Mouse (Mus musculus) kidney, adult 2 months (tissue): ENCODE results near the gene Alk. TPM values are rescaled to one million over a fixed set of nuclear protein-coding genes. Genes with fewer than 3 reads are reported as not detected.
A peak's percentile ranks its signal among the peaks of the same experiment; 100 is the strongest.

ENCODE experiments used
- DNase-seq: peaks from one replicate; pipeline ENCODE4 v3.0.0; 2021
- H3K27ac ChIP-seq: fragments of 200-500 bp; 2 replicates; pipeline ENCODE4 v1.5.1; 2012; ENCODE audit warnings: low read depth, low read length, control low read depth, inconsistent platforms; ENCODE audit not compliant: insufficient read depth
- H3K27me3 ChIP-seq: fragments of 200-500 bp; replicated peaks from 2 replicates; pipeline ENCODE4 v1.6.1; 2012; ENCODE audit warnings: mild to moderate bottlenecking, moderate library complexity, low read length, inconsistent platforms; ENCODE audit not compliant: control insufficient read depth, insufficient read depth
- H3K36me3 ChIP-seq: fragments of 200-500 bp; 2 replicates; pipeline ENCODE4 v1.6.1; 2012; ENCODE audit warnings: mild to moderate bottlenecking, moderate library complexity, low read length, inconsistent platforms; ENCODE audit not compliant: control insufficient read depth, insufficient read depth
- H3K4me1 ChIP-seq: fragments of 200-500 bp; 2 replicates; pipeline ENCODE4 v1.6.1; 2011; ENCODE audit warnings: low read length; ENCODE audit not compliant: control insufficient read depth, insufficient read depth
- H3K4me3 ChIP-seq: fragments of 200-500 bp; 2 replicates; pipeline ENCODE4 v1.5.1; 2011; ENCODE audit warnings: mild to moderate bottlenecking, low read depth, low read length, control low read depth; ENCODE audit not compliant: insufficient read depth
- CTCF ChIP-seq: fragments of 200-500 bp; conservative IDR thresholded peaks from 2 replicates; pipeline ENCODE4 v1.5.1; 2011; ENCODE audit warnings: low read depth, mild to moderate bottlenecking, control low read depth, low read length, moderate library complexity, mixed read lengths; ENCODE audit not compliant: insufficient read depth, insufficient read length
- POLR2A ChIP-seq: fragments of 200-500 bp; IDR thresholded peaks from one replicate; pipeline ENCODE4 v1.6.1; 2011; ENCODE audit warnings: low read depth, low read length, control low read depth
- WGBS: fragments of 180-500 bp; shearing (Covaris S2); methylation state at CpG from one replicate; pipeline ENCODE4 v1.1.7; 2018; 5-methylcytosine and 5-hydroxymethylcytosine counted together
- polyA plus RNA-seq: library from polyadenylated mRNA; depleted of rRNA; stranded (reverse); fragments of >200 nt; gene quantifications from 2 replicates; pipeline ENCODE4 v1.2.3, GENCODE M21; 2012

Gene Alk
- polyA plus RNA-seq, 1 experiment, result 0.03 TPM

DNA sequence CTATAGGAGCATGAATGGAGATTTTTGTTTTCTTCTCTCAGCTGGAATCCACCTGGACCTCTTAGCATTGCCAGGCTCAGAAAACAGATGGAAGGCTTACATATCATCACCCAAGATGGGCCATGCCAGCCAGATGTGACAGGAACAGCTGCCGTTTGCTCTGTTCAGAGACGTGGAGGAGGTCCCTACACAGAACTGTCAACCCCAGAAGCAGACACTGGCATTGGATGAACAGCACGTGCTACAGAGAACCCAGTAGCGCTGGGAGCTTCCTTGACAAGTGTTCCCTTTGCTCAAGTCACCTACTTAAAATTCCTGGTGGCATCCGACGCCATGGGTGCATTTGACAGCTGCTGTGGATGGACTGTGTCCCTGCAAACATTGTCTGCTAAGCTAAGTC lies 72.2 kb downstream of the Alk start:
- no peaks in the 10 kb centered on the region for H3K36me3 ChIP-seq
- H3K4me1 ChIP-seq, result no peaks in the 10 kb centered on the region
- H3K4me3 ChIP-seq, result no peak overlapping the region
- TF ChIP-seq POLR2A (no peak), CTCF (no peak)
- no peak for DNase-seq
- no peak overlapping the region for H3K27ac ChIP-seq
- WGBS, result 73% methylated on average over 6 of the region's 6 CpGs
- H3K27me3 ChIP-seq, result no peaks in the 10 kb centered on the region

DNA sequence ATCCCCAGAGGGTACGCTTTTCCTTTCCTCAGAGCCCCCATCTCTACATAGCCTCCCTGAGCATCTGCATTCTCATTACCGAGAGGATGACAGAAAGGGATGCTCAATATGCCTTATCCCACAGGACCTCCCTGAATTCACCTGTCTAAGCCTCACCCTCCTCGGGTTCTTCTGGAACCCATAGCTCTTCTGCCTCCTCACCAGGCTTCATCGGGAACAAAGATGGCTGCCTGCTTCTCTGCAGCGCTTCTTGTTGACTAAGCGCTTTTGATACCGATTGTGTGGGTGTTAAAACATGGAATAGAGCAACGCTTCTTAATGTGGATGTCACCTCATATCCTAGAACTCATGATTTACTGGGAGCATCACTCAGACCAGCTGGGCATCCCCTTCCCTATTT lies 75.9 kb downstream of the Alk start:
- H3K4me1 ChIP-seq, result no peaks in the 10 kb centered on the region
- DNase-seq, result no peak
- TF ChIP-seq CTCF (no peak), POLR2A (no peak)
- H3K27ac ChIP-seq, result no peak overlapping the region
- no peak overlapping the region for H3K4me3 ChIP-seq
- H3K27me3 ChIP-seq, result no peaks in the 10 kb centered on the region
- WGBS, result 90% methylated on average over 8 of the region's 8 CpGs
- no peaks in the 10 kb centered on the region for H3K36me3 ChIP-seq

DNA sequence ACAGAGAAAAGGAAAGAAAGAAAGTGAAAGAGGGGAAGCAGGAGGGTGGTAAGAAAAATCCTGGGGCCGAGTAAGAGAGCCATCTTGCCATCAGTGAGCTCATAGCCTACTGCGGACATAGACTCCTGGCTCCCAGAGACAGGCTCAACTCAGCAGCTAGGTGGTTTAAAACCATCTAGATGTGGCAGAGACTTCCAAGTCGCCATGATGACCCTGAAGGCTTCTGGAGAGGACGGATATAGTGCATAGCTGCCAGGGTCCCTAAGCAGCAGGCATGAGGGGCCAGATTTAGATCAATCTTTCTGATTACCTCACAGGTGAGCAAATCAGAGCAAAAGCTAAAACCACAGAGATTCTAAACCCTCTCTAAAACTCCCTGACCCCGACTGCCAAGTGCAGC lies 76.9 kb downstream of the Alk start:
- Histone ChIP-seq H3K4me3 (no peak overlapping the region), H3K4me1 (no peaks in the 10 kb centered on the region), H3K27ac (no peak overlapping the region), H3K27me3 (no peaks in the 10 kb centered on the region), H3K36me3 (no peaks in the 10 kb centered on the region)
- WGBS, result 68% methylated on average over 5 of the region's 5 CpGs
- DNase-seq, result no peak
- TF ChIP-seq CTCF (no peak), POLR2A (no peak)

DNA sequence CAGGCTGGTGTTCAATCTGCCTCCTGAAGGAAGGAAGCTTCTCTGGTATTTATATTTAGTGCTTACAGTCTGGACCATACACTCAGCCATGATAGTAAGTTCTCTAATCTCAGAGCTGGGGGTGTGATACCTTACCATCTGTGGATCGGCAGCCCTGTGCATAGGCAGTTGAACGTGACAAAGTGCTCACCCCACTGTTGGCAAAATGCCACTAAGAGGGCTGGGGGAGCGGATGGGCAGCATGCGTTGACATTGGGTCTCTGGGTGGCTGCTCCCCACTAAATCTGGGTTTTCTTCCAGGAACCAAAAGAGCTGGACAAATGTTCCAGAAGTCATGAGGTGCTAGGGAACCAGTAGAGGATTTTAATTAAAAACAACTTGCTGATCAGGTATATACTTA lies 78.1 kb downstream of the Alk start:
- Histone ChIP-seq H3K27me3 (no peaks in the 10 kb centered on the region), H3K4me3 (no peak overlapping the region), H3K4me1 (no peaks in the 10 kb centered on the region), H3K27ac (no peak overlapping the region), H3K36me3 (no peaks in the 10 kb centered on the region)
- no peak for DNase-seq
- WGBS, result 61% methylated on average over 4 of the region's 4 CpGs
- no peak for TF ChIP-seq POLR2A
- no peak for TF ChIP-seq CTCF

DNA sequence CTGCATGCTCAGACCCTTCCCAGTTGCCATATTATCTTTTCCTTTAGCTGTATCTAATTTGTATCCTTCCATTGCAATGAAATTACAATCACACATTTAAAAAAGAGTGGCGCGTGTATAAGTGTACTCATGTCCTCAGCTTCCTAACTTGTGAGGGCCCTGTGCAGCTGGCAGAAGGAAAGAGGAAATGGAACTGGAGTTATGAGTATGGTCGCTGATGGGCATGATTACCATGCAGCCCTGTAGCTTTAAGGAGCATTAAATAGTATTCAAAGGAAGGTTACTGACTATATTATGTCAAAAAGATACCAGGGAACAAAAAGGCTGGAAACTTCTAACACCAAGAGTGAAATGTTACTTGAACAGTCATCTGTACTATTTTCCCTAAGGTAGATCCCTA lies 79.6 kb downstream of the Alk start:
- H3K36me3 ChIP-seq, result no peaks in the 10 kb centered on the region
- H3K27ac ChIP-seq, result no peak overlapping the region
- no peak for DNase-seq
- no peak overlapping the region for H3K4me3 ChIP-seq
- TF ChIP-seq POLR2A, result no peak
- TF ChIP-seq CTCF, result no peak
- no peaks in the 10 kb centered on the region for H3K27me3 ChIP-seq
- H3K4me1 ChIP-seq, result no peaks in the 10 kb centered on the region
- whole genome bisulfite sequencing, result 89% methylated on average over 3 of the region's 3 CpGs

DNA sequence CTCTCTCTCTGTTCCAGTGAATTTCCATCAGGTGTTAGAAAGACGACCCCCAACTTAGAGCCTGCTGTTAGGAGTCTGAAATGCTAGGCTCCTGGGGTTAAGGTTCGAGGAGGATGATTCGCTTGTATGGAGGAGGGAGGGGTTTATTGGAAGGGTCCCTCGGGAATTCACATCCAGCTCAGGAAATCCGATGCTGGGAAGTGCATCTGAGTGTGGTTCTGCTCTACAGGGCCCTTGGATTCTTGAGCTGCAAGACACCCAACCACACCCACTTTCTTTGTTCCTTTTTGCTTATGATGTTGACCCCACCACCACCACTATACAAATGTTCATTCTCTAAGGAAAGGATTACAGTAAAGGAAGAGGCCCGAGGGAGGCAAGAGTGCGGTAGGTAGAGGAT lies 81.4 kb downstream of the Alk start:
- WGBS, result 37% methylated on average over 7 of the region's 7 CpGs
- no peaks in the 10 kb centered on the region for H3K4me1 ChIP-seq
- H3K4me3 ChIP-seq, result no peak overlapping the region
- H3K27ac ChIP-seq, result no peak overlapping the region
- H3K27me3 ChIP-seq, result no peaks in the 10 kb centered on the region
- TF ChIP-seq POLR2A (no peak), CTCF (no peak)
- no peaks in the 10 kb centered on the region for H3K36me3 ChIP-seq
- no peak for DNase-seq

DNA sequence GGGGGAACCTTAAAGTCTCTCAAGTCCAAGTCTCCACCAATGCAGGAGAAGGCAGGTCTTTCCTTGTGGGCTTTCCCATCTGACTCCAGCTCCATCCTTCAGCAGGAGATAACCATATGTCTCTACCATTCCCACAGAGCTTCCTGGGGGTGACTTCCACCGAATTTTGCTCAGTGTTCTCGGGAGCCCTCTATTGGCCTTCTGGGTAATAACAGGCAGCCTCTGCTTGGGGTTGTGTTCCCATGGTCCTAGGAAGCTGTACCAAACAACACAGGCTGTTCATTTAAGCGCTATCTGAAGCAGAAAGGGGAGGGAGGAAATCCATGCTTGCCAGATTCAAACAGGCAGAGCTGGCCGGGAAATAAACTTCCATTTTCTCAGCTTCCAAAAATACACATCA lies 82.0 kb downstream of the Alk start:
- peak; percentile 43 for DNase-seq
- 10% methylated on average over 4 of the region's 4 CpGs for WGBS
- Histone ChIP-seq H3K4me3 (no peak overlapping the region), H3K27me3 (no peaks in the 10 kb centered on the region), H3K27ac (no peak overlapping the region), H3K4me1 (no peaks in the 10 kb centered on the region), H3K36me3 (no peaks in the 10 kb centered on the region)
- TF ChIP-seq CTCF (peak; percentile 76), POLR2A (no peak)

DNA sequence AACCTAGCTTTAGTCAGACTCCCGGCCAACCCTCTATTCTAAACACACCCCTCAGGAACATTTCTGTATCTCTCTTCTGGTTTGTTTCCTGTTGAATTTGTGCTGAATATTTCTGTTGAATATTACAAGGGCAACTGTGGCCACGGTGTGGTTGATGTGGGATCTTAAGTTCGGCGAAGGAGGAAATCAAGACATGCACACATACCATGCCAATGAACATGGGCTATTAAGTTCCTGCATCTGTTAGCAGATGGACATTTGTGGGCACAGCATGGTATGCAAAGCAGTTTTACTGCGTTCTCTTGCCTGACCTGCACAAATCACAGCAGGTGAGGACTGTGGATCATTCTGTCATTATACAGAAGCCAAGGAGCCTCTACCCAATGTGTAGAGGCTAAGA lies 83.1 kb downstream of the Alk start:
- H3K27ac ChIP-seq, result no peak overlapping the region
- H3K36me3 ChIP-seq, result no peaks in the 10 kb centered on the region
- no peak for TF ChIP-seq POLR2A
- TF ChIP-seq CTCF, result no peak
- no peaks in the 10 kb centered on the region for H3K27me3 ChIP-seq
- no peaks in the 10 kb centered on the region for H3K4me1 ChIP-seq
- H3K4me3 ChIP-seq, result no peak overlapping the region
- WGBS, result 74% methylated on average over 5 of the region's 5 CpGs
- no peak for DNase-seq
